Comparison of ENCODE assay signal across 8 mouse cellular contexts in the genomic region with DNA sequence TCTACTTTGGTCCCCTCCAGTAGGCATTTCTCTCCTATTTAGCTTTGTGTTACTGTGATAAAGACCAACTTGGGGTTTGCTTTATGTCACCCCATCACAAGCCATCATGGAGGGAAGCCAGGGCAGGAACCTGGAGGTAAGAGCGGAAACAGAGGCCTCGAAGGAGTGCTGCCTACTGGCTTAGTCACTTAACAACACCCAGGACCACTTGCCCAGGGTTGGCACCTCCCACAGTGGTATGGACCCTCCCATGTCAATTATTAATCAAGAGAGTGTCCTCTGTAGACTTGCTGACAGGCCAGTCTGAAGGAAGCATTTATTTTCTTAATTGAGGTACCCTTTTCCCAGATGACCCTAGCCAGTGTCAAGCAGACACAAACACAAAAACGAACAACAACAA. TPM values are rescaled to one million over a fixed set of nuclear protein-coding genes. Genes with fewer than 3 reads are reported as not detected.
DNase-seq lines count a peak whose midpoint lies in the region; ATAC-seq and TF ChIP-seq lines count a peak whose summit lies in the region.

No protein-coding gene starts in this region.

- no peaks in the 10 kb centered on the region for H3K9me3 ChIP-seq in ES-E14 (ENCODE audit: control insufficient read depth, insufficient read depth, low read depth, low read length)
- H3K9me3 ChIP-seq in hindbrain, embryonic 14.5 days (ENCODE audit: control insufficient read depth, low read length): no peaks in the 10 kb centered on the region
- no peaks in the 10 kb centered on the region for H3K9me3 ChIP-seq in liver, embryonic 11.5 days (ENCODE audit: control insufficient read depth, low read length)

- H3K27ac ChIP-seq in ES-E14 (ENCODE audit: insufficient read depth, low read depth, low read length, poor library complexity, severe bottlenecking): no peak overlapping the region
- peak overlapping the region; percentile 94 for H3K27ac ChIP-seq in hindbrain, embryonic 14.5 days
- H3K27ac ChIP-seq in liver, embryonic 11.5 days (ENCODE audit: low read depth, low read length): no peak overlapping the region; the same call in 1 of the 2 replicates

- peak overlapping the region; percentile 83 for H3K4me2 ChIP-seq in hindbrain, embryonic 14.5 days (replicated peaks)
- H3K4me2 ChIP-seq in liver, embryonic 11.5 days: peak overlapping the region; percentile 82

- peaks cover 0 to 5% of the 10 kb centered on the region in 2 experiments; a peak in 1 of 4 replicates for H3K4me1 ChIP-seq in ES-E14 (ENCODE audit: control insufficient read depth in 2 of 2, insufficient read depth in 2 of 2, low read length in 2 of 2, poor library complexity in 1 of 2)
- peaks cover 12% of the 10 kb centered on the region for H3K4me1 ChIP-seq in hindbrain, embryonic 14.5 days (replicated peaks; ENCODE audit: control insufficient read depth, insufficient read depth, low read length)
- H3K4me1 ChIP-seq in liver, embryonic 11.5 days (replicated peaks; ENCODE audit: control insufficient read depth, insufficient read depth, low read length): peaks cover 4% of the 10 kb centered on the region; the same call in 1 of the 2 replicates

- in situ Hi-C loops in ES-E14 (cut with MboI; ENCODE audit: low sequenced_read_pairs in 2 of 2, unreplicated experiment in 2 of 2): no loop called here

- 60% methylated on average over 3 of the region's 3 CpGs for WGBS in hindbrain, embryonic 14.5 days
- WGBS in liver, embryonic 11.5 days: 54% methylated on average over 3 of the region's 3 CpGs

- DNase-seq in 3T3-L1 (ENCODE audit: low read depth, low spot score) (peak; percentile 50), ES-E14 (ENCODE audit: low read depth, low spot score) (no peak)
- DNase-seq in hindbrain, embryonic 14.5 days (ENCODE audit: low spot score): no peak
- DNase-seq in liver, embryonic 11.5 days (ENCODE audit: low spot score): no peak
- DNase-seq in left cerebral cortex, adult 11 months (ENCODE audit: low spot score): no peak
- no peak for DNase-seq in spleen, postnatal 14 days (ENCODE audit: low spot score in 2 of 2)
- DNase-seq in gastrocnemius, adult 18-20 months (ENCODE audit: low spot score): no peak
- DNase-seq in lung, postnatal 14 days: no peak

- no peaks in the 10 kb centered on the region for H3K36me3 ChIP-seq in ES-E14 (ENCODE audit: control insufficient read depth, insufficient read depth, low read length, poor library complexity, severe bottlenecking)
- H3K36me3 ChIP-seq in hindbrain, embryonic 14.5 days (replicated peaks; ENCODE audit: control insufficient read depth, insufficient read depth): 0 out of 2 replicates have a peak, but pooled peaks cover 4% of the 10 kb centered on the region
- no peaks in the 10 kb centered on the region for H3K36me3 ChIP-seq in liver, embryonic 11.5 days (ENCODE audit: control insufficient read depth, insufficient read depth, low read length)

- no peak for ATAC-seq in hindbrain, embryonic 14.5 days (ENCODE audit: low FRiP score)
- ATAC-seq in liver, embryonic 11.5 days (replicated peaks; ENCODE audit: low FRiP score): no peak

- peak overlapping the region; percentile 50; the same call in 1 of the 2 replicates for H3K9ac ChIP-seq in ES-E14 (ENCODE audit: insufficient read depth, low read depth, low read length, poor library complexity, severe bottlenecking)
- peak overlapping the region; percentile 68 for H3K9ac ChIP-seq in hindbrain, embryonic 14.5 days
- H3K9ac ChIP-seq in liver, embryonic 11.5 days (ENCODE audit: low read depth, low read length): peak overlapping the region; percentile 83

- H3K4me3 ChIP-seq in ES-E14 (ENCODE audit: insufficient read depth in 1 of 2, low read depth in 1 of 2, low read length in 2 of 2, poor library complexity in 1 of 2, severe bottlenecking in 1 of 2): peak overlapping the region; percentile 76 to 87; a peak in 3 of 4 replicates
- H3K4me3 ChIP-seq in hindbrain, embryonic 14.5 days (replicated peaks; ENCODE audit: low read length): peak overlapping the region; percentile 51
- peak overlapping the region; percentile 76 for H3K4me3 ChIP-seq in liver, embryonic 11.5 days (ENCODE audit: low read depth, low read length)

- H3K27me3 ChIP-seq in hindbrain, embryonic 14.5 days (ENCODE audit: control insufficient read depth, insufficient read depth, low read length): no peaks in the 10 kb centered on the region; the same call in 1 of the 2 replicates
- no peaks in the 10 kb centered on the region; the same call in 1 of the 2 replicates for H3K27me3 ChIP-seq in liver, embryonic 11.5 days (replicated peaks; ENCODE audit: control insufficient read depth, insufficient read depth, low read length)

TF ChIP-seq in ES-E14, 5 proteins besides CTCF, POLR2A, EP300 and RAD21:
- no peak for TF ChIP-seq MAFK (IDR thresholded peaks at IDR 0.05; ENCODE audit: insufficient read depth, low read depth, low read length)
- no peak for TF ChIP-seq HCFC1 (IDR thresholded peaks at IDR 0.05; ENCODE audit: borderline replicate concordance, insufficient read depth, low read length)
- no peak for TF ChIP-seq ZNF384 (IDR thresholded peaks at IDR 0.05; ENCODE audit: low read depth, low read length)
- TF ChIP-seq ZC3H11A (IDR thresholded peaks at IDR 0.05; ENCODE audit: borderline replicate concordance, low read depth, low read length): no peak
- TF ChIP-seq CHD2 (IDR thresholded peaks at IDR 0.05; ENCODE audit: low read depth, low read length): no peak

RNA-seq across cellular contexts. Expression of gene Pgap3, which starts 0.5 kb away (rescaled TPM):
- total RNA-seq in ES-E14 (2012; rRNA removed): 7.4 and 10.2 TPM in 2 replicates
- polyA plus RNA-seq in hindbrain, embryonic 14.5 days (2014; fragmentation: Nextera tagmentation; extraction: Ambion mirVana): 6.4 and 6.9 TPM in 2 replicates
- 6.4 and 8.5 TPM in 2 replicates for polyA plus RNA-seq in liver, embryonic 11.5 days (2014; fragmentation: Nextera tagmentation; extraction: Ambion mirVana)
- 1 to 10 TPM; 2.3 to 3.7 TPM for total RNA-seq in gastrocnemius, adult 18-20 months (2021)

RNA-seq across cellular contexts. Expression of gene Erbb2, which starts 11.5 kb away (rescaled TPM):
- total RNA-seq in ES-E14 (2012; rRNA removed): 13.2 and 24.4 TPM in 2 replicates
- 8.9 and 10.2 TPM in 2 replicates for polyA plus RNA-seq in hindbrain, embryonic 14.5 days (2014; fragmentation: Nextera tagmentation; extraction: Ambion mirVana)
- polyA plus RNA-seq in liver, embryonic 11.5 days (2014; fragmentation: Nextera tagmentation; extraction: Ambion mirVana): 12.4 and 13.5 TPM in 2 replicates
- 1 to 10 TPM; 1.1 to 1.7 TPM for total RNA-seq in gastrocnemius, adult 18-20 months (2021)

RNA-seq across cellular contexts. Expression of gene Pnmt, which starts 14.6 kb away (rescaled TPM):
- 0.36 TPM in 1 of 2 replicates, not detected in the other for total RNA-seq in ES-E14 (2012; rRNA removed)
- 3.0 and 3.4 TPM in 2 replicates for polyA plus RNA-seq in hindbrain, embryonic 14.5 days (2014; fragmentation: Nextera tagmentation; extraction: Ambion mirVana)
- 0.53 and 0.88 TPM in 2 replicates for polyA plus RNA-seq in liver, embryonic 11.5 days (2014; fragmentation: Nextera tagmentation; extraction: Ambion mirVana)
- 1 to 10 TPM; 1.2 to 8.2 TPM for total RNA-seq in gastrocnemius, adult 18-20 months (2021)

RNA-seq across cellular contexts. Expression of gene Tcap, which starts 17.2 kb away (rescaled TPM):
- 0.26 and 0.45 TPM in 2 replicates for total RNA-seq in ES-E14 (2012; rRNA removed)
- polyA plus RNA-seq in hindbrain, embryonic 14.5 days (2014; fragmentation: Nextera tagmentation; extraction: Ambion mirVana): not detected in 2 replicates
- 0.65 and 0.89 TPM in 2 replicates for polyA plus RNA-seq in liver, embryonic 11.5 days (2014; fragmentation: Nextera tagmentation; extraction: Ambion mirVana)
- total RNA-seq in gastrocnemius, adult 18-20 months (2021): 1,000 to 10,000 TPM; 3,864 to 4,194 TPM

RNA-seq across cellular contexts. Expression of gene Mien1, which starts 38.0 kb away (rescaled TPM):
- 34.6 and 52.5 TPM in 2 replicates for total RNA-seq in ES-E14 (2012; rRNA removed)
- polyA plus RNA-seq in hindbrain, embryonic 14.5 days (2014; fragmentation: Nextera tagmentation; extraction: Ambion mirVana): 242 and 256 TPM in 2 replicates
- polyA plus RNA-seq in liver, embryonic 11.5 days (2014; fragmentation: Nextera tagmentation; extraction: Ambion mirVana): 99.4 and 100 TPM in 2 replicates
- total RNA-seq in gastrocnemius, adult 18-20 months (2021): 10 to 100 TPM; 36.0 to 37.8 TPM
